Mouse (Mus musculus): ENCODE measurements at regions not wholly inside any gene's neighbourhood (a gene's known extent, or its start where the extent isn't known, plus 50 kb on each side); places are given as distances from the start of the nearest gene placed in this dataset.
A peak's percentile ranks its signal among the peaks of the same experiment; 100 is the strongest.

DNA sequence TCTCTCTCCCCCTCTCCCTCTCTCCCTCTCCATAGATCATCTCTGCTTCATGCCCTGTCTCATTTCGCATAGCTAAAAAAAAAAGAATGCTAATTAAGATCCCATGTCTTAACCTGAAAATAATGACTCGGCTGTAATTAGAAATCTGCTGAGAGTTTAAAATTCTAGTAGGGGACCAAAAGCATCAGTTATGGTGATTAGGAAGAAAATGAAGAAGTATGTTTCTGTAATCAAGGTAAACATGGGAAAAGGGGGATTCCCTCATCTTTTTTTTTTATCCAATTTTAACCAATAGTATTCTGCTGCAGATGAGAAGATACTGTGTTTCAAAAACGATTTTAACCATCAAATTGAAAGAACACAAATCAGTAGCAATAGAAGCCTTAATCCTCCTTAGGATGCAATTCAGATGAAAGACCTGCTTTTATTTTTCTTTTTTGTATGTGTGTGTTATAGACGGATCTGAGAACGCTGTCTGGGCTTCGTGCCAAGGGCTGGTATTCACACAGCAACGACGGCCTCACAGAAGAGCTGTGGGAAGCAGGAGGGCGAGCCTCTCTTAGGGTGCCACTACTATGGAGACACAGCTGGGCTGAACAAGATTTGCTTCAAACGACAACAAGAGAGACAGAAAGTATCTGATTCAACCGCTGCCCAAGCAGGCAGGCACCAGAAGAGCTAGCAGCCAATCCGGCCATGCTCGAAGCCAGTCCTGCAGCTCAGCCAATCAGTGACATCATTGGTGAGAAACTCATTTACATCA lies 223.2 kb downstream of the Usp25 start:
- DNase-seq (ENCODE audit: low spot score) = peak; percentile 82

DNA sequence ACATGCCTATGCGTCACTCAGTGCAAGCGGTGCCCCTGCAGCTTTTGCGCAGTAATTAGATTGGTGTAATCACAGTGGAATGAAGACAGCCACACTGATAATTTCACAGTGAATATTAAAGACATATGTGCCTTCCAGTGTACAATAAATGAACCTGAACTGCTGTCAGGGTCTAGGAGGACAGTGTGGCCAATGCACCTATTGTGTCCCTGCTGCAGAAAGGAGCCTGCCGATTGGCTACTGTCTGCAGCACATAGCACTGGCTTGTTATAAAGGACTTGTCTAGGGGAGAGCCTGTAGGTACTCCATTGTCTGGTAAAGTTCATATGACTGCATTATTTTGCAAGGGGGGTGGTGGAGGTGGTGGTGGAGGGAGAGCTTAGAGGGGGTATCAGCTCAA lies 222.5 kb downstream of the Usp25 start:
- DNase-seq (ENCODE audit: low spot score) = peak; percentile 35

DNA sequence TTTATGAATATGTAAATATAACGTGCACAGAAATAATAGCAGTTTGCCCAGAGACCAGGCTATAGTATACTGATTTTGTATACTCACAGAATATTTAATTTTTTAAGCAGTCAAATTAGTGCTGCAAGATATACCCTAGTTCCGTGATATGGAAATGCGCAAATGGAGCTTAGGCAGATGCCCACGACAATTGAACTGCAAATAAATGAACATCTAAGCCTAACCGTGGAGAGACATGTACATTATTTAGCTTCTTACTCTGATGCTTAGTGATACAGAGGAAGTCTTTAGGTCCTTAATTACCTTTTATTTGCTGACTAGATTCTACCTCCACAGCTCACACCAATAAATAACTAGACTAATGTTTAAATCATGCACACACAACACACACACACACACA lies 221.9 kb downstream of the Usp25 start:
- no peak for DNase-seq (ENCODE audit: low spot score)

Measured in layer of hippocampus, adult 11-12 months (tissue).